Mouse (Mus musculus): Measurements from ENCODE around the gene Tmem88. TPM values are rescaled to one million over a fixed set of nuclear protein-coding genes. Genes with fewer than 3 reads are reported as not detected.
"Not testable (repeated sequence)": the region's sequence is repeated elsewhere in the genome, so short reads cannot be mapped to it uniquely, and the experiment has no call there.

Tmem88 gene
- polyA plus RNA-seq, 1 experiment: 9.3 TPM

GRCm38 (mm10) chr11:69396772-69397171, 1.3 kb downstream of the Tmem88 start:
- Histone ChIP-seq H3K27ac (ENCODE audit: control insufficient read depth, insufficient read depth, low read length) (no peak overlapping the region), H3K4me1 (replicated peaks; ENCODE audit: control insufficient read depth, insufficient read depth, low read length) (peaks cover 15% of the 10 kb centered on the region), H3K27me3 (ENCODE audit: control insufficient read depth, insufficient read depth, low read length) (no peaks in the 10 kb centered on the region), H3K4me3 (ENCODE audit: control insufficient read depth, insufficient read depth, low read length) (peak overlapping the region; percentile 75; the same call in 1 of the 2 replicates), H3K36me3 (ENCODE audit: control insufficient read depth, insufficient read depth, low read length) (peaks cover 19% of the 10 kb centered on the region)
- TF ChIP-seq CTCF (IDR thresholded peaks at IDR 0.05; ENCODE audit: borderline replicate concordance, control insufficient read depth, extremely low read depth, insufficient read depth, low read length, poor library complexity) (no peak), POLR2A (IDR thresholded peaks at IDR 0.05; ENCODE audit: control insufficient read depth, extremely low read depth, insufficient read depth, low read length, poor library complexity) (no peak)
- no peak for DNase-seq
- WGBS: 54% methylated on average over 11 of the region's 11 CpGs

GRCm38 (mm10) chr11:69395634-69396373, 2.2 kb downstream of the Tmem88 start:
- peak; percentile 62; the same call in 1 of the 2 replicates for TF ChIP-seq CTCF (IDR thresholded peaks at IDR 0.05; ENCODE audit: borderline replicate concordance, control insufficient read depth, extremely low read depth, insufficient read depth, low read length, poor library complexity)
- 0 out of 2 replicates have a peak, but pooled peaks have one; percentile 41 for TF ChIP-seq POLR2A (IDR thresholded peaks at IDR 0.05; ENCODE audit: control insufficient read depth, extremely low read depth, insufficient read depth, low read length, poor library complexity)
- peak overlapping the region; percentile 77 for H3K27ac ChIP-seq (ENCODE audit: control insufficient read depth, insufficient read depth, low read length)

GRCm38 (mm10) chr11:69395235-69395633, 2.8 kb downstream of the Tmem88 start, which contains the start of the genes Naa38 and Cyb5d1:
Gene Naa38 (plus strand): TSS chr11:69395487.
Gene Cyb5d1 (minus strand): TSS chr11:69395631.
- DNase-seq: peak; percentile 88
- H3K27me3 ChIP-seq (ENCODE audit: control insufficient read depth, insufficient read depth, low read length); H3K36me3 ChIP-seq (ENCODE audit: control insufficient read depth, insufficient read depth, low read length): not testable (repeated sequence)
- Histone ChIP-seq H3K27ac (ENCODE audit: control insufficient read depth, insufficient read depth, low read length) (peak within 1 kb of the TSS; percentile 77), H3K4me3 (ENCODE audit: control insufficient read depth, insufficient read depth, low read length) (peak within 1 kb of the TSS; percentile 77), H3K4me1 (replicated peaks; ENCODE audit: control insufficient read depth, insufficient read depth, low read length) (peaks cover 10% of the 10 kb centered on the region)
- under 1% methylated on average over 24 of the region's 24 CpGs for WGBS

More at GRCm38 (mm10) chr11:69395634-69396373, 2.2 kb downstream of the Tmem88 start:
- peak; percentile 92 for DNase-seq
- Histone ChIP-seq H3K36me3 (ENCODE audit: control insufficient read depth, insufficient read depth, low read length) (peaks cover 16% of the 10 kb centered on the region), H3K27me3 (ENCODE audit: control insufficient read depth, insufficient read depth, low read length) (no peaks in the 10 kb centered on the region), H3K4me1 (replicated peaks; ENCODE audit: control insufficient read depth, insufficient read depth, low read length) (peaks cover 10% of the 10 kb centered on the region), H3K4me3 (ENCODE audit: control insufficient read depth, insufficient read depth, low read length) (peak overlapping the region; percentile 77)
- WGBS: under 1% methylated on average over 48 of the region's 48 CpGs

- not testable (repeated sequence) for H3K27me3 ChIP-seq (ENCODE audit: control insufficient read depth, insufficient read depth, low read length); DNase-seq; H3K36me3 ChIP-seq (ENCODE audit: control insufficient read depth, insufficient read depth, low read length)
- peaks cover 10% of the 10 kb centered on the region for H3K4me1 ChIP-seq (replicated peaks; ENCODE audit: control insufficient read depth, insufficient read depth, low read length)
- H3K4me3 ChIP-seq (ENCODE audit: control insufficient read depth, insufficient read depth, low read length): peak overlapping the region; percentile 77
- WGBS: 1% methylated on average over 31 of the region's 31 CpGs
- peak overlapping the region; percentile 53; the same call in 1 of the 2 replicates for H3K27ac ChIP-seq (ENCODE audit: control insufficient read depth, insufficient read depth, low read length)
Measured at GRCm38 (mm10) chr11:69394591-69395167, 3.4 kb downstream of the Tmem88 start.

GRCm38 (mm10) chr11:69390400-69391034, 7.5 kb downstream of the Tmem88 start:
- no peak for TF ChIP-seq CTCF (IDR thresholded peaks at IDR 0.05; ENCODE audit: borderline replicate concordance, control insufficient read depth, extremely low read depth, insufficient read depth, low read length, poor library complexity)
- no peak for TF ChIP-seq POLR2A (IDR thresholded peaks at IDR 0.05; ENCODE audit: control insufficient read depth, extremely low read depth, insufficient read depth, low read length, poor library complexity)
- H3K4me3 ChIP-seq (ENCODE audit: control insufficient read depth, insufficient read depth, low read length): no peak overlapping the region
- H3K27me3 ChIP-seq (ENCODE audit: control insufficient read depth, insufficient read depth, low read length): no peaks in the 10 kb centered on the region
- 43% methylated on average over 10 of the region's 10 CpGs for WGBS
- H3K4me1 ChIP-seq (replicated peaks; ENCODE audit: control insufficient read depth, insufficient read depth, low read length): peaks cover 3% of the 10 kb centered on the region
- H3K27ac ChIP-seq (ENCODE audit: control insufficient read depth, insufficient read depth, low read length): no peak overlapping the region
- peak; percentile 78 for DNase-seq
- H3K36me3 ChIP-seq (ENCODE audit: control insufficient read depth, insufficient read depth, low read length): no peaks in the 10 kb centered on the region

GRCm38 (mm10) chr11:69389531-69390399, 8.3 kb downstream of the Tmem88 start:
- TF ChIP-seq CTCF (IDR thresholded peaks at IDR 0.05; ENCODE audit: borderline replicate concordance, control insufficient read depth, extremely low read depth, insufficient read depth, low read length, poor library complexity) (no peak), POLR2A (IDR thresholded peaks at IDR 0.05; ENCODE audit: control insufficient read depth, extremely low read depth, insufficient read depth, low read length, poor library complexity) (no peak)
- Histone ChIP-seq H3K36me3 (ENCODE audit: control insufficient read depth, insufficient read depth, low read length) (no peaks in the 10 kb centered on the region), H3K4me3 (ENCODE audit: control insufficient read depth, insufficient read depth, low read length) (no peak overlapping the region), H3K27me3 (ENCODE audit: control insufficient read depth, insufficient read depth, low read length) (no peaks in the 10 kb centered on the region), H3K4me1 (replicated peaks; ENCODE audit: control insufficient read depth, insufficient read depth, low read length) (peaks cover 3% of the 10 kb centered on the region), H3K27ac (ENCODE audit: control insufficient read depth, insufficient read depth, low read length) (no peak overlapping the region)
- 75% methylated on average over 14 of the region's 14 CpGs for WGBS
- no peak for DNase-seq

Measured in thymus, adult 2 months (tissue).